Mouse (Mus musculus): Measurements from ENCODE around the gene Kcna1. TPM values are rescaled to one million over a fixed set of nuclear protein-coding genes. Genes with fewer than 3 reads are reported as not detected.
A peak's percentile ranks its signal among the peaks of the same experiment; 100 is the strongest.

The Kcna1 gene
- 1.3 TPM in 2 replicates for polyA plus RNA-seq (2012; rRNA removed)

DNA sequence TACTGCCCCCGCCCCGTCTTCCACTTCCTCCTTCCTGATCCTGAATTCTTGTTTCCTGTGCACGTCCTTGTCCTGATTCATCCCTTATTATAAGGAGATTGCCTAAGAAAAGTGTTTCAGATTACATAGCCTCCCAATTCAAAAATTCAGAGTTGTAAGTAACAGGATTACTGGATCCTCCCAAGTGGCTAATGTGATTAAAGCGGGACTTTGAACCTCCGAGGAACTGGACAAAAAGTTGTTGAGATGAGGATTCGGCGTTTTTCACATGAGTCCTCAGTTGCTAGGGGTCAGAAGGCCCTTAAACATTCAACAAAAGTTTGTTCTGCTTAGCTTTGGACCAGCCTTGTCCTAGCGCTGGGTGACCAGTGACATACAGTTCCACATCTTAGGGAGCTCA lies at the start of gene Kcna1:
Gene Kcna1, minus strand, starts transcription at position 4 of the 400 bp plus-strand sequence.
- no peak for DNase-seq (ENCODE audit: low read depth)
- TF ChIP-seq POLR2A (IDR thresholded peaks at IDR 0.05; ENCODE audit: borderline replicate concordance, extremely low read depth, insufficient read depth, insufficient read length, poor library complexity, severe bottlenecking), result no peak
- no peak for TF ChIP-seq CTCF (IDR thresholded peaks at IDR 0.05; ENCODE audit: borderline replicate concordance, extremely low read depth, insufficient read depth, insufficient read length)

DNA sequence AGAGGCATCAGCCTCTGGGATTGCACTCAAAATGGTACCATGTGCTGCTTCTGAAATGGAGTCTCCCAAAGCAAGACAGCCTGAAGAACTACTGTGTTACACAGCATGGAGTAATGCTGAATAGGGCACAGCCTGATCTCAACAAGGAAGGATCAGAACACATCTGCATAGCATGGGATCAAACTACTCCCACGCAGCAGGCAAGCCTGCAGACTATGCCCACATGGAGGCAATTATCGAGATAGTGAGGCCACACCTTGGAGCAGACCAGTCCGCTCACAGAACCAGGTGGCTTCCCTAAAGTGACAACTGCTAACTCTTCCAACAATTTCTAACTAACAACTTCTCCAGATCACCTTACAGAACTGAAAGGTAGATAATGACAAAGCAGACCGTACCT lies 40.9 kb upstream of the Kcna1 start:
- DNase-seq (ENCODE audit: low read depth), result no peak
- TF ChIP-seq CTCF (IDR thresholded peaks at IDR 0.05; ENCODE audit: borderline replicate concordance, extremely low read depth, insufficient read depth, insufficient read length), result no peak
- TF ChIP-seq POLR2A (IDR thresholded peaks at IDR 0.05; ENCODE audit: borderline replicate concordance, extremely low read depth, insufficient read depth, insufficient read length, poor library complexity, severe bottlenecking), result no peak

DNA sequence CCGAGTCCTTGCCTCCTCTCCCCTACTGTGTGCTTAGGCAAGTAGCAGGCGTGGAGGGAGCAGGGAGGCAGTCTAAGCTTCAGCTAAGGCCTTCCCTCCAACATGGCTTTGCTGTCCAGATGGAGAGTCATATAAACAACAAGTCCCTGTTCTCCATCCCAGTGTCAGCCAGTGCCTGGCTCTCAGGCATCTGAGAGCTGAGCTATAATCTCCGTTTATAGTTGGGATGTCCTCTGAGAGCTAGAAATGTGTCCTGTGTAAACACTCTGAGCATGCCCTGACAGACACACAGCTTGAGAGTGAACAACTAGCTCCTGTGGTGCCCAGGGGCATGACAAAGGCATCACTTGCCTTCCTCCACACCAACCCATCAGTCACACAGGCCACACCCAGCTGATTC lies 39.0 kb upstream of the Kcna1 start:
- TF ChIP-seq POLR2A (IDR thresholded peaks at IDR 0.05; ENCODE audit: borderline replicate concordance, extremely low read depth, insufficient read depth, insufficient read length, poor library complexity, severe bottlenecking), result no peak
- no peak for TF ChIP-seq CTCF (IDR thresholded peaks at IDR 0.05; ENCODE audit: borderline replicate concordance, extremely low read depth, insufficient read depth, insufficient read length)
- DNase-seq (ENCODE audit: low read depth), result no peak

DNA sequence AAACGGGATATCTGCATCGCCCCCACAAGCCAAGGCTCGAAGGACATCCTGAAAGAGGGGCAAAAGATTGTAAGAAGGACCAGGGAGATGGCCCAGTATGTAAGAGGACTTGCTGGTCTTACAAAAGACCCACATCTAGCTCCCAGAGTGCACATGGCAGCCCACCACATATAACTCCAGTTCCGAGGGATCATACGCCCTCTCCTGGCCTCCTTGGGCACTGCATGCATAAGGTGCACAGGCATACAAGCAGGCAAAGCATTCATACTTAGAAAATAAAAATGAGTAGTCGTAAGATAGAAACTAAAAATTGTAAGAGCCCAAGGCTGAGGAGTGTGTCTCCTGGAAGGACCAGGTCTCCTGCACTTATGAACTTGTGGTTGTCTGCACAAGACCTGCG lies 32.8 kb upstream of the Kcna1 start:
- DNase-seq (ENCODE audit: low read depth), result peak; percentile 34
- TF ChIP-seq POLR2A (IDR thresholded peaks at IDR 0.05; ENCODE audit: borderline replicate concordance, extremely low read depth, insufficient read depth, insufficient read length, poor library complexity, severe bottlenecking) (no peak), CTCF (IDR thresholded peaks at IDR 0.05; ENCODE audit: borderline replicate concordance, extremely low read depth, insufficient read depth, insufficient read length) (peak; percentile 60)

DNA sequence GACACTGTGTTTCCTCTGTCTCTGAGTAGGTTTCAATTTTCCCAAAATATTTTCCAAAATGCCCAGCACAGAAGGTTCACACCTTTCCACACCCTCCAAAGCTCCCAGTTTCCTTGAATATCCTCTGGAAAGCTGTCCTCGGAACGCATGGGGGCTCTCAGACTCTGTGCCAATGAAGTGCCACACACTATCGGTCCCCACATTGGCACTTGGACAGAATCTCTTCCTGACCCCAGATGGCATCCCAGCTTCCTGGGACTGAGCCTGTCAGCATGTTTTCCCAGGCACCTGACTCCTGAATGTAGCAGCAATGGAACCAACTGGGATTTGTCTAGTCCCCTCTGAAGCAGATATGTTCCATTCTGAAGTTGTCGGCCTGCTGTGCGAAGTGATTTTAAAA lies 20.8 kb upstream of the Kcna1 start:
- TF ChIP-seq POLR2A (IDR thresholded peaks at IDR 0.05; ENCODE audit: borderline replicate concordance, extremely low read depth, insufficient read depth, insufficient read length, poor library complexity, severe bottlenecking) (no peak), CTCF (IDR thresholded peaks at IDR 0.05; ENCODE audit: borderline replicate concordance, extremely low read depth, insufficient read depth, insufficient read length) (no peak)
- DNase-seq (ENCODE audit: low read depth), result peak; percentile 26

DNA sequence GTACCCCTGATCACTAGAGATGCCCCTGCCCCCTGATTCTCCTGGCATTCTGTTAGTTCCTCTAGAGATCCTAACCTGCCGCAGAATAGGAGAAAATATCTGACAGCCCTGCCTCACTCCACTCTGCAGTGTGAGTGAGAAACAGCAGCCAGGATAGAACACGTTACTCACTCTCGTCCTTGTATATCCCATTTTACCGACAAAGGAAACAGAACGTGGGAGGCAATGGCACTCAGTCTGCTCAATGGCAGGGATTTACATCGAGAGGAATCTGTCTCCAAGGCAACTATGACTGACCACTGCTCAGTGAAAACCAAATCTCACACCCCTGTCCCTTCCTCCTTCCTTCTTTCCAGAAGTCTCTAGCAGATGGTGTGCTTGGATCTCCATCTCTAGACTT lies 19.9 kb upstream of the Kcna1 start:
- peak; percentile 26 for DNase-seq (ENCODE audit: low read depth)
- TF ChIP-seq CTCF (IDR thresholded peaks at IDR 0.05; ENCODE audit: borderline replicate concordance, extremely low read depth, insufficient read depth, insufficient read length) (no peak), POLR2A (IDR thresholded peaks at IDR 0.05; ENCODE audit: borderline replicate concordance, extremely low read depth, insufficient read depth, insufficient read length, poor library complexity, severe bottlenecking) (no peak)

DNA sequence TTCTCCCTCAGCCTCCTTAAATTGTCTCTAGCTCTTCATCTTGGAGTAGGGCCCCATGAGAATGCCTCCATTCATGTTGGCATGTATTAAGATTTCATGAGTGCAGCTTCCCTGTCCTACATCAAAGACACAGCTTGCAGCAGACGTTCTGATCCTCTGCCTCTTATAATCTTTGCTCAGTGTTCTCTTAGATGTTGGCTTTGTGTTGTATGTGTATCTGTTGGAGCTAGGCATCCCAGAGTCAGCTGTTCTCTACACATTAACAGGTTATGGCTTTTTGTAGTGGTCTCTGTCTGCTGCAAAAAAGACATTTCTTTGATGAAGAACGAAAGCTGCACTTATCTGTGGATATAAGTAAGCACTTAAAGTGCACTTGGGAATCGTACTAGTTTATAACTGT lies 18.4 kb upstream of the Kcna1 start:
- no peak for TF ChIP-seq CTCF (IDR thresholded peaks at IDR 0.05; ENCODE audit: borderline replicate concordance, extremely low read depth, insufficient read depth, insufficient read length)
- no peak for TF ChIP-seq POLR2A (IDR thresholded peaks at IDR 0.05; ENCODE audit: borderline replicate concordance, extremely low read depth, insufficient read depth, insufficient read length, poor library complexity, severe bottlenecking)
- DNase-seq (ENCODE audit: low read depth), result peak; percentile 65

DNA sequence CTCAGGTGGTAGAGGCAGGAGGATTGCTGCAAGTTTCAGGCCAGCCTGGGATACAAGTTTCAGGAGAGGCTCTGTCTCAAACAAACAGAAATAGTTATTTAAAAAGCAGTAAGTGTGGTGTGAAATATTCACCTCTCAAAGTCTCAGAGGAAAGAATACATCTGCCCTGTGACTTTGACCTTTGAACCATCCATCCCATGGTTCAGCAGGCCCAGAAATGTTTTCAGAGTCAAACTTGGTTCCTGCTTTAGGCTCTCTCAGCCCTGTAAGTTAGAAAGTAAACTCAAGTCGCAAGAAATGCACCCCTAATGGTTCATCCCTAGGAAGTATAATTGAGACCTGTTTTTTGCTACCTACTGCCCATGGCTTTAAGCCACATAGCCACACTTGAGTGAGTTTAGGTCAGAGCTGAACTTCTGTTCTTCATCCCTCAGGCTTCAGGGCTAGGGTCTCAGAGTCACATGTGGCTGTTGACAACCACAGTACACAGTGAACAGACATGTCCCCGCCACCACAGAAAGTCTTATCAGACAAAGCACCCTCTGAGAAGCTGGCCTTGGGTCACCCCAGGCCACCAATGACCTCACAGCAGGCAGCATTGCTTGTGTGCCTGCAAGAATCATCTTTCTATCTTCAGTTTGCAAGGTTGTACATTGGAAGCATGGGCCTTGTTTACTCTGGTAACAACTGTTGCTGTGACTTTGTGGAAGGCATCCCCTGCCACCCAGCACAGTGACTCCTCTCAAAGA lies 11.6 kb upstream of the Kcna1 start:
- DNase-seq (ENCODE audit: low read depth), result no peak
- TF ChIP-seq POLR2A (IDR thresholded peaks at IDR 0.05; ENCODE audit: borderline replicate concordance, extremely low read depth, insufficient read depth, insufficient read length, poor library complexity, severe bottlenecking) (no peak), CTCF (IDR thresholded peaks at IDR 0.05; ENCODE audit: borderline replicate concordance, extremely low read depth, insufficient read depth, insufficient read length) (no peak)

DNA sequence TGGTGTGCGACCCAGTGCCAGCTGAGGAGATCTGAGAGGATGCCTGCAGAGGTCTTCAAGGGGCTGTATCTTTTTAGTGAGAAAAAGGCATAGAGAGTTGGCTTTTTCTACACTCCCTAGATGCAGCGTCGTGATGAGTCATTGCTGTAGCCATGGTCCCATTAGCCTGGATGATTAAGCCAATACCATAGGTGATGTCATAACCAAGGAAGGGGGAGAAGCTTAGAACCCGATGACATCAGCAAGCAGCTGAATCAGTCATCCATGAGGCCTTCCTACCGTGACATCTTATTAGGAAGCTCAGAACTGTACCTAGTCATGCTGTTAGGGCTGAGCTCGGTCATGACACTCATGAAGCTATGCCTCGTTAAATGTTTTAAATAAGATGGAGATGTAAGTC lies 7.4 kb upstream of the Kcna1 start:
- DNase-seq (ENCODE audit: low read depth), result no peak
- no peak for TF ChIP-seq POLR2A (IDR thresholded peaks at IDR 0.05; ENCODE audit: borderline replicate concordance, extremely low read depth, insufficient read depth, insufficient read length, poor library complexity, severe bottlenecking)
- no peak for TF ChIP-seq CTCF (IDR thresholded peaks at IDR 0.05; ENCODE audit: borderline replicate concordance, extremely low read depth, insufficient read depth, insufficient read length)

DNA sequence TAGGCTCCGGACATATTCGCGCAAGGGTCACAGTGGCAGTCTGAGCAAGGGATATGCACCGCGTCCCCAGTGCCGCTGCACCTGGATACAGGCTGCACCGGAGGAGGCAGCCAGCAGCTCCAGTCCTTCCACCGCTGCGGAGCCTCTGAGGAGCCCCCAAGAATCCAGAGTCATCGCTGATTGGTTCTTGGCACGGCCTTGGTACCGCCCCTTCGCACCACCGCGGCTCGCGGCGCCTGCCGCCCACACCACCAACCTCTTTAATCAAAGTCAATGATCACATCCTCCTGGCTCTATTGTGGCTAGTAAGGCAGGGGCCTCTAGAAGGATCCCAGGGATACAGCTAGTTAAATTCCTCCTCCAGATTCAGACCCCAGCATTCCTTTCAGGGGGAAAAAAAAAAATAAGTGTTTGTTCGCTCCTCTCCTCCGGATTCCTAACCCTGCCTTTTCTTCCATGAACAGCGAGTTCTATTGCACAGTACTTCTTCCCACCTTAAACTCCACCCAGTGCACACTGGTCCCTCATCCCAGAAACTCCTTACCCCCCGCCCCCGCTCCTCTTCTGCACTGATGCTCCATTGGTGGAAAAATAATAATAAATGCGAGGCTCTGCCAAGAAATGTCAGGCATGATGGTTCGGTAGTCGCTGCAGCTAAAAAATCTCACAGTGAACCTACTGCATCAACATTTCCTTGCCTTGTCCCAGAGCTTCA lies 383 bp downstream of the Kcna1 start:
- peak; percentile 91 for DNase-seq (ENCODE audit: low read depth)
- no peak for TF ChIP-seq CTCF (IDR thresholded peaks at IDR 0.05; ENCODE audit: borderline replicate concordance, extremely low read depth, insufficient read depth, insufficient read length)
- TF ChIP-seq POLR2A (IDR thresholded peaks at IDR 0.05; ENCODE audit: borderline replicate concordance, extremely low read depth, insufficient read depth, insufficient read length, poor library complexity, severe bottlenecking), result no peak

DNA sequence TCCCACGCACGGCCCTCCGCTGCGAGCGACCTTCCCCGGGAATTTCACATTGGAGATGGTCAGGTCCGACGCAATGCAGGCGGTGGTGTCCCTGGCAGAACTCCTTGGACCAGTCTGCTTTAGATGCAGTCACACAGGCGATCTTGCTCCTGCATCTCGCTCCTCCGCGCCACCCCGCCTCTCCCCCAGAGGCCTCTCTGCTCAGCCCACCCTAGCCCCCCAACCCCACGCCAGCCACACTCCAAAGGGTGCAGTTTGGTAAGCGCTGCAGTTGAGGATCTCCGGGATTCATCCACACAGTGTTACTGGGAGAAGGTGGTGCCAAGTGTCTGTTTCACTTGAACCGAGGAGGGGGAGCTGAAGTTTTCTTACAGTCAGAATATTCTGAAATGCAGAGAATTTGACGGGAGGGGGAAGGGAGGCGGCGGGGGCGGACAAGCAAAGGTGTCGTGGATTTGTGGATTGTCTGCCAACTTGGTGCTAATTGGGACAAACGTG lies 1.1 kb downstream of the Kcna1 start:
- TF ChIP-seq POLR2A (IDR thresholded peaks at IDR 0.05; ENCODE audit: borderline replicate concordance, extremely low read depth, insufficient read depth, insufficient read length, poor library complexity, severe bottlenecking) (no peak), CTCF (IDR thresholded peaks at IDR 0.05; ENCODE audit: borderline replicate concordance, extremely low read depth, insufficient read depth, insufficient read length) (no peak)
- DNase-seq (ENCODE audit: low read depth), result peak; percentile 50
